Mouse (Mus musculus) erythroblast, adult 5-6 weeks (primary cell): ENCODE results near the gene Pde6b. TPM values are rescaled to one million over a fixed set of nuclear protein-coding genes. Genes with fewer than 3 reads are reported as not detected.

Experiments
- ATAC-seq: replicated peaks from 2 replicates; pipeline ENCODE4 v1.8.0; 2016; ENCODE audit warnings: moderate number of reproducible peaks, mild to moderate bottlenecking, moderate TSS enrichment, inconsistent platforms; ENCODE audit not compliant: poor library complexity, low FRiP score, severe bottlenecking
- total RNA-seq, 2 experiments: library from RNA; stranded (forward) in 1 of 2; stranded (reverse) in 1 of 2; fragments of 150-400 nt in 1 of 2; fragments of 200-764, 138-1000 nt in 1 of 2; gene quantifications; 2 replicates each; pipeline versions ENCODE4 v1.2.3 to v1.2.4; 2015 to 2017; ENCODE audit warnings: low replicate concordance in 2 of 2

Gene Pde6b
- total RNA-seq, 2 experiments from 2014 or later: not detected

DNA sequence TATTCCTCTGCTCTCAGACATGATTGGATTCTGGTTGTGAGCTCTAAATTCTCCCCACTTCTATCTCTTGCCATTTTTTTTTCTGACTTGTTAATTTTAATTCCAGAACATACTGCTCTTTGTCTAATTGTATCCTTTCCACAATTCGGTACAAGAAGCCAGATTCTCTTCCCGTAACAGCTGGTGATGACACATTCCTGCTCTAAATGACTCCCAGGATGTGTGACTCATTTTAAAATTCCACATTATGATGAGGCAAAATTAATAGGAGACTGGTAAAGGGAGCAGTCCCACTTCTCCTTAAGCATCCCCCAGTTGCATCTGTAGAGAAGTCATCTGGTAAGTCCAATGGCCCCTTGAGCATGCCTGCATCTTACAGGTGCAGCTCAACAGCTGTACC is 2.6 kb upstream of the Pde6b start:
- no peak for ATAC-seq

DNA sequence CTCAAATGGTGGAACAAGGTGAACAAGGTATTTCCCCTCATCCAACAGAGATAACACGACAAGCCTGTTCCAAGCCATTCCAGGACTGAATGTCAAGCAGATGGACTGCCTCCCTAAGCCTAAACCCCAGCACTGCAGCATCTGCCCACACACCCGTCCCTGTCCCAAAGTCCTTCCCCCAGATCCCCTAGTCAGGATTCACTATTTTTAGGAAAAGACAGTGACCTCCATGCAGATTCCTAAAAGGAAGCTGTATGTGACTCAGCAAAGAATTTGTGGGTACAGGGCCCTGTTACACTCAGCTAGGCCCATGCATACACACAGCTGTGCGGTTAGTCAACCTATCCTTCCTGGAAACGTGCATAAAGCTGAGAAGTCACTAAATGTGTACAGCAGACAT is 1.7 kb upstream of the Pde6b start:
- ATAC-seq: no peak

DNA sequence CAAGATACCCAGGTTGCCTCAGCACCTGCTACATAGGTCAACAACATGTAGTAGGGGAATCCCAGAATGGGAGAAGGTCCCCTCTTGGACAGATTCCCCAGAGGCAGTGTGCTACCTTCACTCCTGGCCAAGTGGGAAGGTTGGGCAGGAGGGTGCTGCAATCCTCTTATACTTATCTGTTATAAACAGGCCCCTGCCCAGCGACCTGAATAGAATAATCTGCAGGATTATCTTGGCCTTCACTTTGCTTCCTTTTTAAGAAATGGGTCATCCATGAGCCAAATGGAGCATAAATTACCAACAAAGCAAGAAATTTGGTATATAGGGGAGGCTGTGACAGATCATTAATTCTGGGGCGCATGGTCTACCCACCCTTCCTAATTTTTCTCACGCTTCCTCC is 1.6 kb downstream of the Pde6b start:
- ATAC-seq: no peak

DNA sequence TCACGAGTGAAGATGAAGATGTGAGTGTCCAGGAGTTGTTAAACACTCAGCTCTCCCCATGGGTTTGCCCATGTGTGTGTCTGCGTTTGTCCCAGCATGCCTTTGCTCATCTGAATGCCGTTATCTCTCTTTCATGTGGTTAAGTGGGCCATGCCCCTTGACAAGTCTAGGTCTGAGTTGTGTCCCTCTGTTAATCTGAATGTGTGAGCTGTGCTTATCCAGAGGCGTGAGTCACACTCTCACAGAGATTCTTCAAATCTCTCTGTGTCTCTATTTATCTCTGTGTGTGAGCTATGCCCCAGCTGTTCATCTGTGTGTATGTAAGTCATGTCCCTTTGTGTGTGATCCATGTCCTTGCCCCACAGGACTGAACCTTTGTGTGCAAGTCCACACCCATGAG is 15.3 kb downstream of the Pde6b start:
- no peak for ATAC-seq

DNA sequence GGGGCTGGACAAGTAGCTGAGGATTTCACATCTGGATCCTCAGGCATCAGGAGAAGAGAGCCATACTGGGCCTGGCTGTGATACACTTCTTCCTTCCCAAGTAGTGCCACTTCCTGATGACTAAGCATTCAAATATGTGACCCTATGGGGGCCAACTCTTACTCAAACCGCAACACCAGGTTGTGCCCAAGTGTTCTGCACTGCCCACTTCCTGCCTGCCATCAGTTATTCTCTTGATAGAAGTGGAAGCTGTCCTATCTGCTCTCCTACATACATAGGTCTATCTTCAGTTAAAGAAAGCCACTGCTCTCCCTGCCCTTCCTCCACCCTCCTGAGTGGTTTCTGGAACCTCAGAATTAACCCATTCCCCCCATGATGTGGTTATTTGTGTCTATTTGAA is 17.3 kb downstream of the Pde6b start:
- ATAC-seq: no peak

DNA sequence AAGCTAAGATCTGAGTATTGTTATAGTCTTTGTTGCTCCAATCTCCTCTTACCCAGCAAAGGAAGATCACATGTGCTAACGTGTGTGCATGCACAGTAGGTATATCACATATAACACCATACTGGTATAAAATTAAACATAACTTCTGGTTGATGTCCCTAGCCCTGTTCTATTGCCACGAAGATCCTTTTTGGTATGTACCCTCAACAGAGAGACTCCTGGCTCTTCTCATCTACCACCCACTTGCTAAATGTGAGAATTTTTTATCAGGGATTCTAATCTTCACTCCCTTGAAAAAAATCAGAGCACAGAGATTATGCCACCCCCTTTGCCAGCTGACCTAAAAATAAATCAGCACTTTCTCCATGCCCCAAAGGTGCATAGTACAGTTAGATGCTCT is 18.8 kb downstream of the Pde6b start:
- ATAC-seq: no peak

DNA sequence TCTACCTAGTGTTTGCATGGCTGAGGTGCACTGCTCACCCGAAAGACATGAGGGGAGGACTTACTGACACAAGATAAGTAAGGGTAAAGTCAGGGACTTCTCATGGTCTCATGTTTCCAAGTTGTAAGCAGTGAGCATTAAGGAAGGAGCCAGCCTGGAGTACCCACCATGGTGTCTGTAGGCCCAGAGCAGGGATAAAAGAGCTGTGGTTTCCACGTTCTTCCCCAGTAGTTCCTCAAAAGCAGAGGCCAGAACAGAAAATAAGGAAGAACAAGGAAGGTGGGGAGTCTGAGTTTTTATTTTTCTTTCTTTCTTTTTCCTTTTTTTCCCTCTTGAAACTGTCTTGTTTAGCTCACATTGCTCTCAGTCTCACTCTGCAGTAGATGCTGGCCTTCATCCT is 26.5 kb downstream of the Pde6b start:
- ATAC-seq: no peak

DNA sequence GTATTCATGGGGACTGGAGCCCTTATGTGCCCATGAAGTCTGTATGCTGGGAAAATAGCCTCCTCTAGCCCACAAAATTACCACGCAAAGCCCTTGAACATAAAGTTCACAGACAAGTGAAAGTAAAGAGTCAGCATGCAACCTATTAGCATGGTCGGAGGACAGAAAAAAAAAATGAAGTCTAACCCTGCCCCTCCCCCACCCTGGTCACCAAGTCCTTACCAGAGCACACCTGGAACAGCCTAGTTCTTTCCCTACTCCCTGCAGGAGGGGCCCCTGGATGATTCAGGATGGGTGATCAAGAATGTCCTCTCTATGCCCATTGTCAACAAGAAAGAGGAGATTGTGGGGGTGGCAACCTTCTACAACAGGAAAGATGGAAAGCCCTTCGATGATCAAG is 34.5 kb downstream of the Pde6b start:
- no peak for ATAC-seq

DNA sequence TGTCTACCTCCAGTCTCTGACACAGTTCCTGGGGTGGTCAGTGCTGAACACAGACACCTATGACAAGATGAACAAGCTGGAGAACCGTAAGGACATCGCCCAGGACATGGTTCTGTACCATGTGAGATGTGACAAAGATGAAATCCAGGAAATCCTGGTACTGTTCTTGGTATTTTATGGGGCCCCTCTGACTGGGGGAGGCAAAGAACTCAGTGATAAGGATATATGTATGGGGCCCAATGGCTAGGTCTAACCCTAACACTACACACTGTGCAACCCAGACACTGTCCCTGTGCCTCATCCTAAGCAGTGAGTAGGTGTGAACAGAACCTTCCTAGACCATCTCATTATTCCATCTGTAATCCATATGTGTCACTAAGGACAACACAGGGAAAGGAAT is 35.2 kb downstream of the Pde6b start:
- ATAC-seq: no peak

DNA sequence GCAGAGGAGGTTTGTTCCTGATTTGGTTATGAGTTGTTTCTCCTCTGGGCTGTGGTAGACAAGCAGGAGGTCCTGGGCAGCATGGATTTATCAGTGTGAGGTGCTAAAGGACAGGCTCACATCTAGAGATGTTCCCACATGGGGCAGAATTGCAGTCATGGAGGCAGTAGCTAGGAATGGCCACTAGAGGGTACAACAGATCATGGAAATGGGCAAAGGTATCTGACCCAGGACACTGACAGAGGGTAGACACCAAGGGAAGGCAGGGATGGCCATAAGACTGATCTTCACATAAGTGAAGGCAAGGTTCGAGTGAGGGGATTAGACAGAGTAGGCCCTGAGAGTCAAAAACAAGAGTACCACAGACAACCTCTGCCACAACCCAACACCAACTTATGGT is 39.0 kb downstream of the Pde6b start:
- peak; percentile 75 for ATAC-seq

DNA sequence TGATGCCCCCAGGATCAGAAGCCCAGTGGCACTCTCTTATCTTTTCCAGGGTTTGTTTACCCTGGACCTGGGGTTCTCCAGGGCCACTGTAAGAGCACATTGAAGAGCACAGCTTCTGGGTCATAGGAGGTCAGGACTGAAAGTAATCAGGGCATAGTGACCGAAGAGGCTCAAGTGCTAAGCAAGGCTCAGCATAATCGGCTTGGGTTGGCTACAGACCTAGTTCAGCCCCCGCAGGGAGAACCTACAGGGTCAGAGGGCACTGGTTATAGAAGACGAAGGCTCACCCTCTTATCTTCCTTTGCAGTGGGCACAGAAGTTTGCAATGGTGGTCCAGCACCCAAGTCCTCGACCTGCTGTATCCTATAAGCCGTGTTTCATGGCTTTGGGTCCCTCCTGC is 43.0 kb downstream of the Pde6b start:
- no peak for ATAC-seq

DNA sequence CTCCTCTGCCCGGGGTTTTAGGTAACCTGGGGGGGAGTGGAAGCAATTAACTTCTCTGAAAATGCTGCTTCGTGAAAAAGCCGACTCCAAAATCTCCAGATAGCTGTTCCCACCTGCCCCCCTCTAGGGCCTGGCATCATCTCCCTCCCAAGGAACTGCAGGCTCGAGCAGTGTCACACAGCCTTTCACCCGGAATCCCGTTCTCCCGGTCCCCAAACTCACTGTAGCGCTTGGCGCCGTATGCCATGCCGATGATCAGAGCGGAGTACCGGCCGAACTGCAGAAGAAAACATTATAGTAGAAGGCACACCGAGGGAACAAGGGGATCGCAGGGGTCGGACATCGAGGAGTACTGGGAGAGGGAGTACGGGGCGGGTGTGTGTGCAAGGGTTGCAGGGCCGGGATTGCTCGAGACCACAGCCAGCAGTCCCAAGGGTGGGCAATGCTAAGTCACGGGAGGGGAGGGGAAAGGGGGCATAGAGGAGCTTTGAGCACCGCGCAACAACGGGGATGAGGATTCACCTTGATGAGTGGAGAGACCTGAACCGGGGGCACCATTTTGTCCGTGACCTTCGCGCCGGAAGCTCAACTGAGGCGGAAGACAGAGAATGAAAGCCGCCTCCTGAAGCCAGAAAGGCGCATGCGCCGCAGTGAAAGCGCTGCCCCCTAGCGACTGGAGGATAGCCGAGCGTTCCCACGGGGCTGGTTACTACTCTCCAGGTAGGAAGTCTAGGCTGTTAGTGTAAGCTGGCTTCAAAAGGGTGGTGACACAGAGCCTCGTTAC is 45.8 kb downstream of the Pde6b start, which contains the start of gene Atp5k:
Gene Atp5k (minus strand): TSS at position 645 of the 784 bp plus-strand sequence.
- peak; percentile 96 for ATAC-seq

DNA sequence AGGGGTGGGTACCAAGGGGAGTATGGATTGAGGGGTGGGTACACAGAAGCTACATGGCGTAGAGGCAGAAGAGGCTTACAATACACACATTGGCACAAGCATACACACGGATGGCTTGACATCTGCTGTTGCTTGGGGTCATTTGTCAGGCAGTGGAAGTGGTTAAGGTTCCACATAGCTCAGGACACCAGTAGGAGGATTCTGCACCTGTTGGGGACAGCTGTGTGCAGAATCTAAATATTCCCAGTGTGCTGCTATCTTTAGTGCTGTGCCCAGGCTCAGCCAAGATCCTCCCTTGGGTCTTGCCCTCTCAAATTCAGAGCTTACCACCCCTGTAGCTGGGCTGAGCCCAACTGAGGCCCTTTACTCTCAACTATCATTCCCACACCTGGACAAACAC is 47.9 kb downstream of the Pde6b start:
- no peak for ATAC-seq

DNA sequence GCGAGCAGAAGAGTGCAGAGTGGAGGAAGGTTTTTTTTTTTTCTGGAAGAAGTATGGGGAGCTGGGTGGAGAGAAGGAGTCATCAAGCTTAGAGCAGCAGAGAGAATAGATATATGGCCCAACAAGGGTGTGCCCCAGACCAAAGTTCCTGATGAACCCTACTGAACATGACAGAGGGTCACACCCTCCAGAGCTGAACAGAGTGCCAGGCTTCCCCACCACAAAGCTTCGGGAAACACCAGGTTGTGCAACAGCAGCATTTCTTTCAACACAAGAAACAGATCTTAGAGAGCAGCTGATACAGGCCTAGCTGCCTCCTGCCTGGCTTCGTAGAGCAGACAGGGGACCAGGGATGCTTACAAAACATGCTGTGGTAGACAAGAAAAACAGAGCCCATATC is 58.8 kb downstream of the Pde6b start:
- ATAC-seq: no peak

DNA sequence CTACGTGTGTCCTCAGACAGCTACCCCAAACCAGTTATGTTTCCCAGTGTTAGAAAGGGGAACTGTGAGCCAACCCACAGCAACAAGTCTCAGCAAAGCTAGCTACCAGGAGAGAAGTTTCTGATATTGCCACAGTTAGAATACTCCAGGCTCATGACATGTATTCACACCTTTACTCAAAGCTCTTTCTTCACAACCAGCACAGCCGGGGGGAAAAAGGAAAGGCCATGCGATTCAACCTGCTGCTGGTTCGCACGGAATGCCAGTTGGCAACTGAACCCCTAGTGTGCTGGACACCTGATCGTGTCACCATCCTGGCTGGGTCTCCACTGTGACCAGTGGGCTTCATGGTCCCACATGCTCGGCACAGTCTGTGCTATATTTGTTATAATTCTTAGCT is 59.7 kb downstream of the Pde6b start:
- ATAC-seq: no peak

DNA sequence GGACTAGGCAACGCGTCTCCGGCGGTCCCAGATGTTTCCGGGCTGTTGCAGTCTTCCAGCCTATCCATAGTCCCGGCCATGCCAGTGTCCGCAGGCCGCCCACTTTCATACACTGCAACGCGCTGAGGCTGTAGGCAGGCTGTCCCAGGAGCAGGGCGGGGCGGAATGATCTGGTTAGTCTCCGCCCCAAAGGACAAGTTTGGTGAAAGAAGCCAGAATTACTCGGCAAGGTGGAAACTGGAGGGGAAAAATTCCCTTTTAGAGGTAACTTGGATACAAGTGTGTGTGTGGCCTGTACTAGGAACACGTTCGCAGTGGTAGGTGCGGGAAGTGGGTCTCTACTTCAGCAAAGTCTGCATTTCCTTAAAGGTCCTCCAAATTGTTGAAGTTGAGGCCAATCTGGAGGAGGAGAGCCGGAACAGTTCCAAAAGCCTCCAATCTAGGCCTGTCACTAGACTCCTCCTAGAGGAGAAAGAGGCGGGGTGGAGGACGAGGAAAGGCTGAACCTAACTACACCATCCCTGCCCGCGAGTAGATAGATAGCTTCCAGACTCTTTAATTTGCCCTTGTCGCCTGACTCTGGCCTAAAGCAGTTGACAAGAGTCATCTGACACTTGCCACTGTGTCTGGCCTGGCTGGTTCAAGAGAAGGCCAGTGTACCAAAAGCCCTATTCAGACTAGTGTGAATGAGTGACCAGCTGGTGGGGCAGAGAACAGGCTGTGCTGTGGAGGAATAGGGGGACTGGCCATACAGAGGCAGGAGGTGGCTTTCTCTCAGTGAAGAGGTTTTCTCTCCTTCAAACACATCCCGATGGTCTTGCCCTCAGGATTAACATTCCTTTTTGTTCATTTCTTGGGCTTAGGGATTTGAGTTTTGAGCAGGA is 60.8 kb downstream of the Pde6b start, which contains the start of gene Mfsd7a:
Gene Mfsd7a (minus strand): TSS at position 107 of the 884 bp plus-strand sequence.
- peak; percentile 81 for ATAC-seq

DNA sequence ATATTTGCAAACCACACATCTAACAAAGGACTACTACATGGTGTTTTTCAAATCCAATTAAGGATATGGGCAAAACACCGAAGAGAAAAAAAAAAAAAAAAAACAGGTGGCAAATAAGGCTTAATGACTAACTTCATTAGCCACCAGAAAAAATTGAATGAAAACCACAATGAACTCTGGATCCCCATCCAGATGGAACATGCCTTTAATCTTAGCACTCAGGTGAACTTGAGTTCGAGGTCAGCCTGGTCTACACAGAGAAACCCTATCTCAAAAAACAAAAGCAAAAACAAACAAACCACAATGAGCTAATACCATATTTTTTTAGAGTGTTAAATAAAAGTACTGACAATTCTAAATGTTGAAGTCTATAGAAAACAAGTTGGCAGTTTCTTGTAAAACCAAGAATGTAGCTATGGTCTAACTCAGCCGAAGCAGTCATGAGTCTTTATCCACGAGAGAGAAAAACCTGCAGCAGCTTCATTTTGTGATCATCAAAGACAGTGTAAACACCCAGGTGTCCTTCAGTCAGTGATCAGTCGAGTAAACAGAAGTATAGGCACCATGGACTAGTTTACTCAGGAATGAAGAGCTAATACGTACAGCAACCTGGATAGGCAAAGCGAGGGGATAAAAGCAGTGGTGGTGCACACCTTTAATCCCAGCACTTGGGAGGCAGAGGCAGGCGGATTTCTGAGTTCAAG is 62.8 kb downstream of the Pde6b start:
- no peak for ATAC-seq

DNA sequence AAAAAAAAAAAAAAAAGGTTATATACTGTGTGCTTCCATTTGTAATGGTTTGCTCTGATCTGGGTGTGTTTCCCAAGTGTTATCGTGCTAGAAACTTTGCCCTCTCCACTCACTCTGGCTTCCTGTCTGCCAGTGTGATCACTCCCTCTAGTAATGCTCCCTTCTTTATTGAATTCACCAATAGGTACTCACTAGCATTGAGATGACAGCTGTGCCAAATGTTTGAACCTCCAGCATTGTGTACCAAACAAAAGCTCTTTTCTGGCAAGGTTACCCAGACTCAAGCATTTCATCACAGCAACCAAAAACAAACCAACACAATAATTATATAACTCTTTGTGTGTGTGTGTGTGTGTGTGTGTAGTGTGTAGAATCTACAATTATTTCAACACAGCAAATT is 63.4 kb downstream of the Pde6b start:
- no peak for ATAC-seq

DNA sequence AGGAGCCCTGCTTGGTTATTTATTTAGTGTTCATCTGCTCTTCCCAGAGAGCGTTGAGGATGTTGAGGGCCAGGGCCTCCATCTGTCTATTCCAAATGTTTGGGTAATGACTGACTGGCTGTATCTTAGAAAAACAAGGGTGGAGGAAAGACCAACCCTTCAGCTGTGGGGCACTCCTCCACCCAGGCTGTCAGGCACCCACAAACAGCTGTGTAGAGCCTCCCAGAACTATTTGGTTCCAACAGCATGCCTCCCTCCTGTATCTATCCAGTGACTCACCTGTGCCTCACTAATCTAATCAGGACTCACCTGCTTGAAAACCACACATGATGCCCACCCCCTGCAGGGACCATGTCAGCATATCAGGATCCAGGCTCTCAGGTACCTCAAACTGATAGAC is 64.2 kb downstream of the Pde6b start:
- ATAC-seq: no peak

DNA sequence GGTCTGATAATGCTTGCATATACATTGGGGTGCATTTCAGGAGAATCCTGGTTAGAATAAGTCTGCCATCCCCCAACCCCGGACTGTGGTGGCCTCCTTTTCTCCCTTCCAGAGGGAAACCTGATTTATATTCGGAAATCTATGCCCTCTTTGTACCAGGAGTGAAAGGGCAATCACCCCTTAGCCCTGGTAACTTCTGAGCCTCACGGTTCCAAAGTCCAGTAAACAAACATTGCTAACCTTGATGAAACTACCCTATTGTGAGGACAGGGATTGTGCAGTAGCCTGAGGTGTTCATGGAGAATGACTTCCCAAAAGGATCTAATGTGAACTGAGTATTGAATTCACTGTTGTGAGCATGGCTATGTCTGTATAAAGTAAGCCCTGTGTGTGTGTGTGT is 65.9 kb downstream of the Pde6b start:
- no peak for ATAC-seq
